Mouse (Mus musculus) brain, embryonic 14.5 days (tissue): Measurements from ENCODE around the gene Kat7.

Experiments
- CTCF ChIP-seq: fragments of 200-500 bp; IDR thresholded peaks from 2 replicates; pipeline ENCODE4 v1.5.1; 2012; ENCODE audit warnings: inconsistent platforms, mild to moderate bottlenecking, moderate library complexity, borderline replicate concordance; ENCODE audit not compliant: insufficient read depth, insufficient read length; ENCODE audit errors: extremely low read depth
- POLR2A ChIP-seq: fragments of 200-500 bp; IDR thresholded peaks from 2 replicates; pipeline ENCODE4 v1.6.1; 2012; ENCODE audit warnings: mild to moderate bottlenecking, inconsistent platforms, borderline replicate concordance; ENCODE audit not compliant: poor library complexity, insufficient read depth, insufficient read length, severe bottlenecking; ENCODE audit errors: extremely low read depth

- TF ChIP-seq CTCF (no peak), POLR2A (no peak)
Measured at GRCm38 (mm10) chr11:95291998-95292397, 18.0 kb downstream of the Kat7 start.
